Mouse (Mus musculus): ENCODE results near the gene Cidec. TPM values are rescaled to one million over a fixed set of nuclear protein-coding genes. Genes with fewer than 3 reads are reported as not detected.

Cidec gene
- total RNA-seq, 2 experiments from 2014 or later: 397 to 418 TPM

GRCm38 (mm10) chr6:113444207-113444965, 8.8 kb upstream of the Cidec start:
- no peak for DNase-seq

- no peak for DNase-seq
Measured at GRCm38 (mm10) chr6:113443091-113443490, 7.5 kb upstream of the Cidec start.

GRCm38 (mm10) chr6:113442442-113443090, 7.0 kb upstream of the Cidec start, which contains the start of gene Jagn1:
Gene Jagn1, plus strand, starts transcription at chr6:113442569.
- peak; percentile 96 for DNase-seq

- DNase-seq: no peak
Measured at GRCm38 (mm10) chr6:113442087-113442441, 6.5 kb upstream of the Cidec start.

GRCm38 (mm10) chr6:113441147-113441680, 5.7 kb upstream of the Cidec start:
- DNase-seq: peak; percentile 85

- peak; percentile 72 for DNase-seq
Measured at GRCm38 (mm10) chr6:113440686-113441085, 5.1 kb upstream of the Cidec start.

GRCm38 (mm10) chr6:113438721-113439430, 3.3 kb upstream of the Cidec start:
- peak; percentile 51 for DNase-seq

- no peak for DNase-seq
Measured at GRCm38 (mm10) chr6:113437135-113437534, 1.6 kb upstream of the Cidec start.

GRCm38 (mm10) chr6:113434691-113435090, 869 bp downstream of the Cidec start:
- DNase-seq: peak; percentile 70

- peak; percentile 43 for DNase-seq
Measured at GRCm38 (mm10) chr6:113433661-113434060, 1.9 kb downstream of the Cidec start.

GRCm38 (mm10) chr6:113431801-113432200, 3.8 kb downstream of the Cidec start:
- no peak for DNase-seq

GRCm38 (mm10) chr6:113430846-113431245, 4.7 kb downstream of the Cidec start:
- no peak for DNase-seq

- no peak for DNase-seq
Measured at GRCm38 (mm10) chr6:113429965-113430364, 5.6 kb downstream of the Cidec start.

- no peak for DNase-seq
Measured at GRCm38 (mm10) chr6:113428006-113428405, 7.6 kb downstream of the Cidec start.

- peak; percentile 65 for DNase-seq
Measured at GRCm38 (mm10) chr6:113427397-113427796, 8.2 kb downstream of the Cidec start.

GRCm38 (mm10) chr6:113426696-113427095, 8.9 kb downstream of the Cidec start:
- no peak for DNase-seq

GRCm38 (mm10) chr6:113424187-113424586, 11.4 kb downstream of the Cidec start:
- no peak for DNase-seq

GRCm38 (mm10) chr6:113423000-113423399, 12.6 kb downstream of the Cidec start:
- DNase-seq: no peak

GRCm38 (mm10) chr6:113419199-113419587, 16.4 kb downstream of the Cidec start, which contains the start of gene Rpusd3:
Gene Rpusd3, minus strand, starts transcription at chr6:113419340.
- DNase-seq: peak; percentile 100

- DNase-seq: no peak
Measured at GRCm38 (mm10) chr6:113418441-113419198, 16.9 kb downstream of the Cidec start.

GRCm38 (mm10) chr6:113416416-113416815, 19.1 kb downstream of the Cidec start:
- no peak for DNase-seq

- DNase-seq: no peak
Measured at GRCm38 (mm10) chr6:113410001-113410400, 25.6 kb downstream of the Cidec start.

All from adrenal gland, postnatal 10 days (tissue).